Mouse (Mus musculus) stomach, postnatal 0 days (tissue): ENCODE measurements around the gene Elmsan1. TPM values are rescaled to one million over a fixed set of nuclear protein-coding genes. Genes with fewer than 3 reads are reported as not detected.

Source experiments
- ATAC-seq: fragments of 200-750 bp; cut with Nextera tagmentation; 2 replicates; pipeline ENCODE4 v1.8.0; 2017; ENCODE audit not compliant: low FRiP score, low TSS enrichment
- DNase-seq: peaks from one replicate; pipeline ENCODE4 v3.0.0-alpha.2; 2016; ENCODE audit warnings: low spot score
- H3K27ac ChIP-seq: fragments of 300-500 bp; sonication (generic); replicated peaks from 2 replicates; pipeline ENCODE4 v1.5.1; 2014; ENCODE audit warnings: mild to moderate bottlenecking, control low read depth
- H3K27me3 ChIP-seq: fragments of 300-500 bp; sonication (generic); 2 replicates; pipeline ENCODE4 v1.6.1; 2014; ENCODE audit warnings: low read length; ENCODE audit not compliant: control insufficient read depth, insufficient read depth
- H3K36me3 ChIP-seq: fragments of 300-500 bp; sonication (generic); 2 replicates; pipeline ENCODE4 v1.6.1; 2014; ENCODE audit warnings: low read length, mixed read lengths; ENCODE audit not compliant: control insufficient read depth, insufficient read depth
- H3K4me1 ChIP-seq: fragments of 300-500 bp; sonication (generic); replicated peaks from 2 replicates; pipeline ENCODE4 v1.6.1; 2014; ENCODE audit warnings: antibody characterized with exemption; ENCODE audit not compliant: control insufficient read depth, insufficient read depth
- H3K4me2 ChIP-seq: fragments of 300-500 bp; sonication (generic); replicated peaks from 2 replicates; pipeline ENCODE4 v1.6.1; 2014; ENCODE audit warnings: low read depth, mild to moderate bottlenecking, control low read depth, moderate library complexity
- H3K4me3 ChIP-seq: fragments of 300-500 bp; sonication (generic); 2 replicates; pipeline ENCODE4 v1.5.1; 2014; ENCODE audit warnings: low read depth, low read length, control low read depth
- H3K9ac ChIP-seq: fragments of 300-500 bp; sonication (generic); 2 replicates; pipeline ENCODE4 v1.6.1; 2014; ENCODE audit warnings: mild to moderate bottlenecking, low read length, control low read depth, mixed read lengths
- H3K9me3 ChIP-seq: fragments of 300-500 bp; sonication (generic); 2 replicates; pipeline ENCODE4 v1.6.1; 2016; ENCODE audit warnings: low read length; ENCODE audit not compliant: control insufficient read depth
- CTCF ChIP-seq: IDR thresholded peaks from 2 replicates; pipeline ENCODE4 v1.5.1; 2016; ENCODE audit warnings: antibody characterized with exemption, low read depth, mild to moderate bottlenecking, moderate library complexity
- EP300 ChIP-seq: optimal IDR thresholded peaks from 2 replicates; pipeline ENCODE3; 2016; ENCODE audit warnings: antibody characterized with exemption
- WGBS: fragments of 180-500 bp; shearing (Covaris S2); extraction: QIAGEN DNeasy Blood & Tissue Kit; methylation state at CpG from one replicate; pipeline ENCODE4 v1.1.7; 2014; 5-methylcytosine and 5-hydroxymethylcytosine counted together
- polyA plus RNA-seq: library from polyadenylated mRNA; unstranded; fragments of >200 nt; fragmentation: Nextera tagmentation; extraction: Ambion mirVana; gene quantifications from 2 replicates; pipeline ENCODE4 v1.2.1, GENCODE M21; 2015

The Elmsan1 gene
- polyA plus RNA-seq, 1 experiment from 2014 or later: 4.1 TPM

DNA sequence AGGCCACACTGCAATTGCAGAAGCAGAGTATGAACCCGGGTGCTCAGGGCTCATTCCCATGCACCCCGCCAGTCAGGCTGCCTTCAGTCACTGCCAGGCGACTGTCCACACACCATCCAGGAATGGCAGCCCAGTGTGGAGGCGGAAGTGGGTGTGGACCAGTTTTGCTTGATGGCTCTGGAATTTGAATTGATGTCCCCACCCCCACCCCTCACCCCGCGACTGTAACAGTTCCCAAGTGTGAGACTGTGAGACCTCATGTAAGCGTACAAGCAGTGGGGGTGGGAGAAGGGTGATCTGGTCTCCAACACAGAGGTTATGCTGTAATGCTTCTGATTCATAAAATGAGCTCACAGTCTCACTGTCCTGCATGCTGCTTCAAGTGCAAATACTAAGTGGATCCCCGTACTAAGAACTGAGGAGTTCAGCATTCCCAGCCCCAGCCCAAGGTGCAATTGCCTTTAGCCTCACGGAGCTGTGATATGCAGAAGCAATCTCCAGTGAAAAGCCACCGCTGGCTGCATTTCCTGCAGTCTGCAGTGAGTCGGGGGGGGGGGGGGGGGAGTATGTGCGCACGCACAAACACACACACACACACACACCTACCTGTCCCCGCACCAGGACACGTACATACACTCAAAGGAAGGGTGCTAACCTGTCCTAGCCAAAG is 28.4 kb downstream of the Elmsan1 start:
- Histone ChIP-seq H3K4me2 (no peak overlapping the region), H3K27me3 (no peaks in the 10 kb centered on the region), H3K9ac (no peak overlapping the region), H3K9me3 (no peaks in the 10 kb centered on the region), H3K36me3 (no peaks in the 10 kb centered on the region), H3K4me1 (peaks cover 34% of the 10 kb centered on the region), H3K27ac (0 out of 2 replicates have a peak overlapping the region, but pooled peaks have one; percentile 13), H3K4me3 (no peak overlapping the region)
- DNase-seq: no peak
- TF ChIP-seq EP300 (no peak), CTCF (no peak)
- 46% methylated on average over 13 of the region's 15 CpGs for WGBS
- ATAC-seq: no peak

DNA sequence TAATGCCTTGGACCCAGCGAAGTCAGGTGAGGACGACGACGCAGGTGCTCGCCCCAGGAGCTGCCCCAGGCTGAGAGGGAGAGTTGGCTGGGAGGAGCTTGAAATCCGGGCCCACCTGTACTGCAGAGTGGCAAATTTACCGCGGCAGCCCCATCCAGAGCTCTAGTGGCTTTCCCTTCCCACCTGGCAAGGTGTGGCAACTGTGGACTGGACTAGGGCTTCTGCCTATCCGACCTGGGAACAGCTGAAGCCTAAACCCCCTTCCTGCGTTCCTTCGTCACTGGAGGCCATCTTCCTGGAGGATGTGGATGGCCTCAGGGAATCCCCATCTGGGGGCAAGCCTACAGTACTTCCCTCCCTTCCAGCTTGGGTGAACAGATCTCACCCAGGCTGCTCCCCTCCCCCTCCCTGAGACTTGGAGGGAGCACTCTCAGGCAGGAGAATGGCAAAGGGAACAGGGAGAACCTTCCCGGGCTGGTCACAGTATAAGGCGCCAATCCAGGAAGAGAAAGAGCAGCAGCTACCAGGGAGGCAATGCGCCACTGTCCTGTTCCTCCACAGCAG is 29.7 kb downstream of the Elmsan1 start:
- Histone ChIP-seq H3K9me3 (no peaks in the 10 kb centered on the region), H3K4me1 (peaks cover 34% of the 10 kb centered on the region), H3K4me2 (no peak overlapping the region), H3K27ac (peak overlapping the region; percentile 53), H3K27me3 (no peaks in the 10 kb centered on the region), H3K4me3 (no peak overlapping the region), H3K36me3 (no peaks in the 10 kb centered on the region), H3K9ac (peak overlapping the region; percentile 23; the same call in 1 of the 2 replicates)
- no peak for DNase-seq
- 54% methylated on average over 14 of the region's 14 CpGs for WGBS
- no peak for ATAC-seq
- TF ChIP-seq CTCF: no peak

DNA sequence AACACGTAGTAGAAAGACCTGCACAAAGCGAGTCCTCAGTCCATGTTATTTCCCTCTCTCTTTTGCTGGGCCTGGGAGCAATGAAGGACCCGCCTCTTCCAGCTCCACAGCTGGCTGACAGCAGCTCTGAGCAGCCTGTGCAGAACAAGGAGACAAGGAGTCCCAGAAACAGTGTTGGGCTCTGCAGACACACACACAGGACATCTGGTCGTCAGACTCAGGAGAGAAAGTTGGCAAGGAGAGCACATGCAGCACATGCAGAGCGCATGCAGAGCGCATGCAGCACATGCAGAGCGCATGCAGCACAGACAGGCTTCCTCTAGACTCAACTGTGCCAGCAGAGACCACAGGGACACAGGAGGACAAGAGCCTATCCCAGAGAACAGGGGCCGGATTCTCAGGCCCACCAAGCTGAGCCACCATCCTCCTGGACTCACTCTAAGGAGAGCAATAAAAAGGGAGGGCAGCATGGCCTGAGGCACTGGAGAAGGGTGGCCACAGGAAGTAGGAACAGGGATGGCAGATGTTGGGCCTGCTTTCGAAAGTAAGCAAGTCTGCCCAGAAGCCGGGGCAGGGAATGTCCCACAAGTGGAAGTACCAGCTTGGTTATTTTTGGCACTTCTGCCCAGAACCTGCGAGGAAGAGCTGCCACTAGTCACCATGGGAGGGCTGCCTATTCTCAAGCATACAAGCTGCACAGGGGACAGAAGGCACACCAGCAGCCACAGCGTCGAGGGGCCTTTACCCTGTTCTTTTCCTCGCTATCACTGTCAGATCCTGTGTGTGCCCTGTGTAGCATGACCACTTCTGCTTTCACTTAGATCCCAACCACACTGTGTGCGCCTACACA is 30.7 kb downstream of the Elmsan1 start:
- Histone ChIP-seq H3K9ac (0 out of 2 replicates have a peak overlapping the region, but pooled peaks have one; percentile 13), H3K4me1 (peaks cover 34% of the 10 kb centered on the region), H3K27ac (peak overlapping the region; percentile 72), H3K4me2 (peak overlapping the region; percentile 12; the same call in 1 of the 2 replicates), H3K27me3 (no peaks in the 10 kb centered on the region), H3K4me3 (no peak overlapping the region), H3K36me3 (no peaks in the 10 kb centered on the region), H3K9me3 (no peaks in the 10 kb centered on the region)
- no peak for DNase-seq
- no peak for ATAC-seq
- WGBS: 51% methylated on average over 15 of the region's 15 CpGs
- no peak for TF ChIP-seq EP300
- no peak for TF ChIP-seq CTCF

DNA sequence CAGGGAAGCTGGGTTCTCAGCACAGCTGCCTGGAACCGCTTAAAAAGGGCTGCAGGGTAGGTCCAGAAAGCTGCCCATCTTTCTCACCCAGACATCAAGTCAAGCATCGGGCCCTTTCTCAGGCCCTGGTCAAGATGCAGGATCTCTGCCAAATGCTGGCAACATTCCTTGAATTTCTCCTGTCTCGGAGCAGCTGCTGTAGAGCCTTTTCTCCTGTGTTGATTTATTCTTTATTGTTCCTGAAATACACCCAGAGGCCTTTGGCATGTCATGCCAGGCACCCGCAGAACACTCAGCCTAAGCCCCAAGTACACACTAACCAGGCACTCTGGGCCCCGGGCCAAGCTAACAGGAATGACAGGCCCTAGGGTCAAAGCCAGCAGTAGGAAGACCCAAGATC is 31.7 kb downstream of the Elmsan1 start:
- Histone ChIP-seq H3K36me3 (no peaks in the 10 kb centered on the region), H3K27ac (peak overlapping the region; percentile 72), H3K27me3 (no peaks in the 10 kb centered on the region), H3K4me1 (peaks cover 31% of the 10 kb centered on the region), H3K9me3 (no peaks in the 10 kb centered on the region), H3K9ac (no peak overlapping the region), H3K4me3 (no peak overlapping the region), H3K4me2 (no peak overlapping the region)
- TF ChIP-seq CTCF (no peak), EP300 (no peak)
- ATAC-seq (no peak; the same call in 1 of the 2 replicates), DNase-seq (peak; percentile 72)
- 27% methylated on average over 5 of the region's 5 CpGs for WGBS

DNA sequence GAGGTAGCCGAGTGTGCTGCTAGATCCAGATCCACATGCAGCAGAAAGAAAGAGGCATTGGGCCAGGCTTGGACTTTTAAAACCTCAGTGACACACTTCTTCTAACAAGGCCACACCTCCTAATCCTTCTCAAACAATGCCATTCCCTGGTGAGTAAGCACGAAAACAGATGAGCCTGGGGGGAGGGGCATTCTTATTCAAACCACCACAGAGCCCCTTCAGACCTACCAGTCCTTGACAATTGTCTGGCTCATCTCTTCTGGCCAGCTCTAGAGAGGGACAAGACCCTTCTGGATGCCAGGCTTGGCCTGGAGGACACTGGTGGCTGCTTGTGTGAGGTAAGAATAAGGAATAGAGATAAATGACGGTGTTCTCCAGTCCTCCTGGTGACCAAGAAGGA is 32.1 kb downstream of the Elmsan1 start:
- DNase-seq (no peak), ATAC-seq (no peak)
- 66% methylated on average over 3 of the region's 3 CpGs for WGBS
- Histone ChIP-seq H3K4me3 (no peak overlapping the region), H3K36me3 (no peaks in the 10 kb centered on the region), H3K27me3 (no peaks in the 10 kb centered on the region), H3K27ac (peak overlapping the region; percentile 72; the same call in 1 of the 2 replicates), H3K9ac (no peak overlapping the region), H3K4me1 (peaks cover 32% of the 10 kb centered on the region), H3K9me3 (no peaks in the 10 kb centered on the region), H3K4me2 (no peak overlapping the region)
- TF ChIP-seq CTCF (no peak), EP300 (no peak)
